Mouse (Mus musculus) brown adipose tissue, adult 24 weeks (tissue): ENCODE results near the gene Galnt7. TPM values are rescaled to one million over a fixed set of nuclear protein-coding genes. Genes with fewer than 3 reads are reported as not detected.

Experiments used
- H3K27ac ChIP-seq: fragments of 200-500 bp; replicated peaks from 2 replicates; pipeline ENCODE4 v1.5.1; 2012; ENCODE audit warnings: low read depth, mild to moderate bottlenecking, low read length
- H3K4me1 ChIP-seq: fragments of 200-500 bp; 2 replicates; pipeline ENCODE4 v1.6.1; 2012; ENCODE audit warnings: low read length, mixed read lengths; ENCODE audit not compliant: control insufficient read depth, insufficient read depth, insufficient read length
- H3K4me3 ChIP-seq: fragments of 200-500 bp; 2 replicates; pipeline ENCODE4 v1.5.1; 2012; ENCODE audit warnings: low read depth, mild to moderate bottlenecking, low read length, moderate library complexity; ENCODE audit not compliant: insufficient read depth
- polyA plus RNA-seq: library from polyadenylated mRNA; stranded (reverse); fragments of >200 nt; gene quantifications from 2 replicates; pipeline ENCODE4 v1.2.4, GENCODE M21; 2012; ENCODE audit not compliant: missing spikeins, insufficient read depth, insufficient read length

Gene Galnt7
- polyA plus RNA-seq, 1 experiment = 0.79 TPM

DNA sequence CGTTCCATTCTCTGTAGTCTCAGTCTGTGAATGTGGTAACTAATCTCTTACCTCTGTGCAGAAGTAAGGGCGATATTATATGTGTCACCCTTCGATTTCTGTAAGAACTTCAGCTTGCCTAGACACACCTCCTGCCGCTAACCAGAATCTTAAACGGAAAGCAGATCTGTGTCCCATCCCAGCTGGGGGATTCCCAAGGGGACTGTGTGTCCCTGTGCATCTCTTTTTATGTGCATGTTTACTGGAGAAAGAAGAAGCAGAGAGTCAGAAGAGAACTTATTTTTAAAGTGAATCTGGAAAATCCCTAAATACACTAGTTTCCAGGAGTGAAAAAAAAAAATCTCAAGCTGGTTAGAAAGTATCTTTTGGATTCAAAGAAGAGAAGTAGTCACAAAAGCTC, 75.5 kb downstream of the Galnt7 start:
- H3K27ac ChIP-seq = no peak overlapping the region

DNA sequence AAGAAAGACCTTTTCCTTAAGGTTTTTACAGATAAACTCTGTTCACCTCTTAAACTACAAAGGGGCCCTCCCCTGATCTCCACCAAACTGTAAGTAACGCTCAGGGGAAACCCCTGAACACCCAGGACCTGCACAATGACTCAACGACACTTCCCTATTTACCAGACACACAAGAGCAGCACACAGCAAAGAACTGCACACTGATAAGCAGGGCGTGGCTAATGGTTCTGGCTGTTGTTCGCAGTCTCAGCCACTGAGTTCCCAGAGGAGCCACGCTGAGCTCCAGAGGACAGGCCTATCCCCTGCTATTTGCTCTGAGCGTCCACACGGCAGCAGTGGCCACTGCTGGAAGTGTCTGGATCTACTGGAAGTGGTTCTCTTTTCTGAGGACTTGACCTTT, 76.6 kb downstream of the Galnt7 start:
- Histone ChIP-seq H3K4me1 (no peaks in the 10 kb centered on the region), H3K27ac (no peak overlapping the region), H3K4me3 (no peak overlapping the region)

More for the DNA sequence above, 75.5 kb downstream of the Galnt7 start:
- Histone ChIP-seq H3K4me1 (no peaks in the 10 kb centered on the region), H3K4me3 (no peak overlapping the region)

- no peaks in the 10 kb centered on the region for H3K4me1 ChIP-seq
- no peak overlapping the region for H3K4me3 ChIP-seq
Observed at GRCm38 (mm10) chr8:57575336-57575735, 77.5 kb downstream of the Galnt7 start.

GRCm38 (mm10) chr8:57574398-57574797, 78.4 kb downstream of the Galnt7 start:
- Histone ChIP-seq H3K4me3 (no peak overlapping the region), H3K27ac (no peak overlapping the region), H3K4me1 (no peaks in the 10 kb centered on the region)

More at GRCm38 (mm10) chr8:57575336-57575735, 77.5 kb downstream of the Galnt7 start:
- H3K27ac ChIP-seq = no peak overlapping the region

DNA sequence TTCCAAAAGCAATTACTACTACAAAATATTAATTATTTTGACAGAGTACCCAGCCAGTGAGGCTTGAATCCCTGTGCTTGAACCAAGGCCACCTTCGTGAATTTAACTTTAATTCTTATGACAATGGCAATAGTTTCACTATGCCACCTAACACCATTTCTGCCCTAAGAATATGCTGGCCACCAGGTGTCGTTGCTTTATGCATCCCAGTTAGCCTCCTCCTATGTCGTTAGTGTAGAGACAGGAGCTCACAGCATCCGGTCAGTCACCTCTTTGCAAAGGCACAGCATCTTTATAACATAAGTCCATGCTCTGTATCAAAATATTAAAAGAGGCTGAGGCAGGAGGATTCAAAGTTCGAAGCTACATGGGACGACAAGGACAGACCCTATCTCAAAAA, 79.0 kb downstream of the Galnt7 start:
- H3K4me1 ChIP-seq = no peaks in the 10 kb centered on the region
- no peak overlapping the region for H3K27ac ChIP-seq
- no peak overlapping the region for H3K4me3 ChIP-seq

DNA sequence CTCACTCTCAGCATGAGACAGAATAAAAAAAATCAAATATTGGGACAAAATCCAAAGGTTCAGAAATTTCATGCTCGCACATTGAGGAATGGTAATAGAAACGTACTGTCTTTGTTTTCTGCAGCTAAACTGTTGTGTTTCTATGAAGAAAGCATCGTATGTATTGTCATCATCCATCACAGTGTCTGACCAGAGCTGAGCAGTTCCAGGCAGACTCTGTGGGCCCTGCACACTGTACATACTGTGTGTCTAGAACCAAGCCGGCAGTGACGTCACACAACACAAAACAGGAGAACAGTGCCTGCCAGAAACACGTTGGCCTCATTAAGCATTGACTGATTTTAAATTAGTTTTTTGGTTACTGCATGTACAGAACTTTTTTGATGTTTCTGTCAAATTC, 82.9 kb downstream of the Galnt7 start:
- H3K27ac ChIP-seq = no peak overlapping the region
- no peak overlapping the region for H3K4me3 ChIP-seq
- H3K4me1 ChIP-seq = no peaks in the 10 kb centered on the region

GRCm38 (mm10) chr8:57569400-57569795, 83.4 kb downstream of the Galnt7 start:
- Histone ChIP-seq H3K4me3 (no peak overlapping the region), H3K27ac (no peak overlapping the region), H3K4me1 (no peaks in the 10 kb centered on the region)

DNA sequence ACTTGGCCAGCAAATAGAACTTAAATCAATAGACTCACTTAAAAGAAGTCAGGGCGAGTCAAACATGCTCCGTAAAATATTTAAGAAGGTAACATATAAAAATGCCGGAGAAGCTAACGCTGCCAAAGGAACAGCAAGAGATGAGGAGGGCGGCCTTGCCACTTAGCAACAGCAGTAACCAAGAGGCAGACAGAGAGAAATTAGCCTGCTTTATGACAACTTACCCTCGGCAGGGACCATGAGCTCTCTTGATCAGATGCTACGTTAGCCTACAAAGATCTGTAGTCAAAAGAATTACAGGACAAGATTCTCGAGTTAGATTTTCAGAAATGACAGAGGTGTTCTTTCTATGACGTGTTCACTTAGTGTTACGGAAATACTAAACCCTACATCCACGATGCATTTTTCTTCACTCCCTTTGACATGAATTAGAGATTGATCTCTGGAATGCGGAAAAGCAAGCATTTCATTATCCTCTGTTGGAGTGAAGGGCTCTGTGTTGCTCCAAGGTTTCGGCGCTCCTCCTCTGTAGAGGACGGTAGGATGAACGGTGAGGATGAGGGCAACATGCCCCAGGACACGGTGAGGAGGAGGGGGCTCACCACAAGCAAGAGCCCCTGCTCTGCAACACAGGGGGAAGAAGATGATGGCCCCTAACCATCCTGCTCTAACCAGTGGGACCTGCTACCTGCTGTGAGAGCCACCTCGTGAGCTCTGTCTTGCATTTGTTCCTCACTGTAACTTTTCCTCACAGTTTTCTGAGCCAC, 84.0 kb downstream of the Galnt7 start:
- no peak overlapping the region for H3K27ac ChIP-seq
- H3K4me1 ChIP-seq = no peaks in the 10 kb centered on the region
- no peak overlapping the region for H3K4me3 ChIP-seq

GRCm38 (mm10) chr8:57567998-57568397, 84.8 kb downstream of the Galnt7 start:
- H3K27ac ChIP-seq = no peak overlapping the region
- H3K4me3 ChIP-seq = no peak overlapping the region
- H3K4me1 ChIP-seq = no peaks in the 10 kb centered on the region

DNA sequence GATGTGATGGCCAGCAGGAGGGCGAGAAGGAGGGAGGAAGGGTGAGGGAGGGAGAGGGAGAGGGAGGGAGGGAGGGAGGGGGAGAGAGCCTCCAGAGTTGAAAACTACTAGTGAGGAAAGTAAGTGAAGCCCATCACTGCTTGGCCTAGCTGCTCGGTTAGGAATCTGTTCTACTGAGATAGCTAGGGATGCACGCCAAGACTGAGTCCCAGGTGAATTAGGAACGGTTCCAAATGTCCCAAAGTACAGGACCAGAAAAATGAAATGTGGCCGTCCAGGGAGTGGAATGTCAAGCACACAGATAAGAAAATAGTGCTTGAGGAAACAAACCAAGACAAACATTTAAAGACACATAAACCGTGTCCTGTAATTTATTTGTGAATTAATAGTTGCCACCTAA, 87.8 kb downstream of the Galnt7 start:
- Histone ChIP-seq H3K4me1 (no peaks in the 10 kb centered on the region), H3K27ac (no peak overlapping the region), H3K4me3 (no peak overlapping the region)

- Histone ChIP-seq H3K4me1 (no peaks in the 10 kb centered on the region), H3K27ac (no peak overlapping the region), H3K4me3 (no peak overlapping the region)
Observed at GRCm38 (mm10) chr8:57563726-57564125, 89.1 kb downstream of the Galnt7 start.

DNA sequence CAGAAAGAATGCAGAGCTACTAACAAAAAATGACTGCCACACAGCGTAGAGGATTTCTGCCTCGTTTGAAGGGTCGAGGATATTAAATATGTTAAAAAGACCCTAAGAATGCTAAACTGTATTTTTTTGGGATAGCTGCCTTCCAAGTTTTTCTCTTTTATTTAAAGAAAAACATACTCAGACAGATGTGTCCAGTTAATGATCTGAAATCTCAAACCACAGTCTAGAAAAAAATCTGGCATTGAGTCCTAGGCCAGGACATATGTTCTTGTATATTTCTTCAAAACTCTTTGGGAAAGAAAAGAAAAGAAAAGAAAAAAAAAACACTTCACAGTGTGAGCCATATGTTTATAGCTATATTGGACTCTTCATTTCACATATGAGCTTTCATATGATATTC, 90.1 kb downstream of the Galnt7 start:
- Histone ChIP-seq H3K4me1 (no peaks in the 10 kb centered on the region), H3K4me3 (no peak overlapping the region), H3K27ac (no peak overlapping the region)

DNA sequence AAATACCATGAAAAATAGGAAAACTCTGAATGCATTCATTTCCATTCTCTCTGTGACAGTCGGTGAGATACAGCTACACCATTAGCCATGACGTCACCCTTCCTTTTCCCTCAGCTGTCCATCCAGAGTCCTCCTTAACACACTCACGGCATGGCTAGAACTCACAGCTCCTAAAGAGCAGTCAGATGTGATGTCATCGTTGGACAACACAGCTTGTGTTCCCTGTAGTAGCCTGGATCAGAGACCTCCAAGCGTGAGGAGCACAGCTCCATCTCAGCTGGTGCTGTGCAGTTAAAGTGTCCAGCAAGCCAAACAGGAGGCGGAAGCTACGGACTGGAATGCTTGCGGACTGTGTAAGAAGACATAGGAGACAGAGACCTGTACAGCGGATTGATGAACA, 91.9 kb downstream of the Galnt7 start:
- no peaks in the 10 kb centered on the region for H3K4me1 ChIP-seq
- H3K4me3 ChIP-seq = no peak overlapping the region
- H3K27ac ChIP-seq = no peak overlapping the region

- no peaks in the 10 kb centered on the region for H3K4me1 ChIP-seq
- no peak overlapping the region for H3K4me3 ChIP-seq
- H3K27ac ChIP-seq = no peak overlapping the region
Observed at GRCm38 (mm10) chr8:57552102-57553032, 100.5 kb downstream of the Galnt7 start.

DNA sequence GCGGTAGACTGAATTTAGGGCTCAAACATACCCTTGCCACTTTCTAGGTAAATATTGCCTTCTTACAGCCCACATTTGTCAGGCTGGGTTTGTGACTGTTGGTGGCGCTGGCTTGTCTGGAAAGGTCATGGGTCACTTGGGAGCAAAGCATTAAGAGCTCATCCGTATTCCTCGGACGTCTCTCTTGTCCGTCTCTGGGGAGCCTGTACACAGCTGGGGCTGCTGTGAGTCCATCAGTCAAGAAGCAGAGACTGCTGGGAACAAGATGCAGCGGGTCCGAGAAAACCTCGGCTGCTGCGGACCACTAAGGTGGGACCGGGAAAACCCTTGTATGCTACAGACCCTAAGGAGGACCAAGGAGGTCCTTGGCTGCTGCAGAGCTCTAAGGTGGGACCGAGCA, 105.3 kb downstream of the Galnt7 start:
- Histone ChIP-seq H3K4me3 (no peak overlapping the region), H3K4me1 (no peaks in the 10 kb centered on the region; the same call in 1 of the 2 replicates), H3K27ac (no peak overlapping the region)
